Mouse (Mus musculus) B cell, adult 67 days (primary cell): Measurements from ENCODE around the gene Fam120b. TPM values are rescaled to one million over a fixed set of nuclear protein-coding genes. Genes with fewer than 3 reads are reported as not detected.

Source experiments
- total RNA-seq, 2 experiments: library from RNA; stranded (reverse); gene quantifications; 4 replicates each; pipeline ENCODE4 v1.2.4; 2023

Fam120b gene
- total RNA-seq: 10 to 100 TPM; 34.9 to 44.1 TPM

GRCm38 (mm10) chr17:15395997-15396675 is at the start of gene Fam120b:
Gene Fam120b (plus strand): TSS chr17:15396202.

GRCm38 (mm10) chr17:15376494-15377181 is 19.4 kb upstream of the Fam120b start, which contains the start of gene Dll1:
Gene Dll1 (minus strand): TSS chr17:15376872.

Other genes starting within 250 kb of the Fam120b start
- 1 to 10 TPM; 4.2 to 4.4 TPM for gene Dll1, start 19.3 kb upstream of the Fam120b start, total RNA-seq
- 100 to 1,000 TPM; 108 to 111 TPM for gene Psmb1, start 103.5 kb downstream of the Fam120b start, total RNA-seq
- 10 to 100 TPM; 56.3 to 63.3 TPM for gene Tbp, start 103.7 kb downstream of the Fam120b start, total RNA-seq
- gene Pdcd2, start 131.1 kb downstream of the Fam120b start, total RNA-seq: 10 to 100 TPM; 49.1 to 53.9 TPM
- 10 to 100 TPM; 30.8 to 39.1 TPM for gene Prdm9, start 168.2 kb downstream of the Fam120b start, total RNA-seq